Mouse (Mus musculus) erythroblast, embryonic 14.5 days (primary cell): Measurements from ENCODE around the gene Syne1.

Source experiments
- GATA1 ChIP-seq: IDR thresholded peaks from 2 replicates; pipeline ENCODE4 v1.6.1; 2012; ENCODE audit warnings: low read length, inconsistent platforms, mixed read lengths
- TAL1 ChIP-seq: IDR thresholded peaks from 3 replicates; pipeline ENCODE4 v1.6.1; 2012; ENCODE audit warnings: low read length, inconsistent platforms, mixed read lengths

- no peak for TF ChIP-seq TAL1
- TF ChIP-seq GATA1: no peak
These were observed 542.4 kb downstream of the Syne1 start for GRCm38 (mm10) chr10:5008795-5009366.
